Mouse (Mus musculus) myocyte (in vitro differentiated cells): ENCODE data around the gene Msi2. TPM values are rescaled to one million over a fixed set of nuclear protein-coding genes. Genes with fewer than 3 reads are reported as not detected.
A peak's percentile ranks its signal among the peaks of the same experiment; 100 is the strongest.

Experiments used
- H3K27me3 ChIP-seq: one replicate; pipeline ENCODE4 v1.6.1; 2011; ENCODE audit not compliant: control insufficient read depth, insufficient read depth, insufficient read length
- H3K36me3 ChIP-seq: one replicate; pipeline ENCODE4 v1.6.1; 2011; ENCODE audit not compliant: control insufficient read depth, insufficient read depth
- H3K4me2 ChIP-seq: one replicate; pipeline ENCODE4 v1.6.1; 2011; ENCODE audit warnings: low read depth, control low read depth
- H3K4me3 ChIP-seq: one replicate; pipeline ENCODE4 v1.5.1; 2011; ENCODE audit warnings: mild to moderate bottlenecking, control low read depth, moderate library complexity
- H3K79me2 ChIP-seq: one replicate; pipeline ENCODE4 v1.6.1; 2011; ENCODE audit not compliant: control insufficient read depth, insufficient read depth
- H3ac ChIP-seq: one replicate; pipeline ENCODE4 v1.6.1; 2011; ENCODE audit not compliant: control insufficient read depth, insufficient read length
- CEBPB ChIP-seq: IDR thresholded peaks from 2 replicates; pipeline ENCODE4 v1.6.1; 2011; ENCODE audit warnings: mild to moderate bottlenecking, moderate library complexity; ENCODE audit not compliant: poor library complexity, insufficient read depth, severe bottlenecking
- E2F4 ChIP-seq: IDR thresholded peaks from one replicate; pipeline ENCODE4 v1.6.1; 2011; ENCODE audit warnings: mild to moderate bottlenecking, control low read depth, moderate library complexity; ENCODE audit not compliant: insufficient read depth
- MAX ChIP-seq: IDR thresholded peaks from one replicate; pipeline ENCODE4 v1.6.1; 2011; ENCODE audit warnings: low read depth, mild to moderate bottlenecking, control low read depth
- MYOD1 ChIP-seq, 3 experiments: IDR thresholded peaks; one replicate each; pipeline ENCODE4 v1.6.1; 2011; ENCODE audit warnings: control low read depth in 2 of 3, low read depth in 2 of 3, mild to moderate bottlenecking in 2 of 3, moderate library complexity in 1 of 3; ENCODE audit not compliant: insufficient read length in 2 of 3, control insufficient read depth in 1 of 3
- MYOG ChIP-seq, 3 experiments: IDR thresholded peaks; one replicate each; pipeline ENCODE4 v1.6.1; 2011; ENCODE audit warnings: control low read depth in 2 of 3, low read depth in 2 of 3, mild to moderate bottlenecking in 2 of 3; ENCODE audit not compliant: insufficient read length in 2 of 3, control insufficient read depth in 1 of 3, insufficient read depth in 1 of 3
- POLR2A ChIP-seq: IDR thresholded peaks from one replicate; pipeline ENCODE4 v1.6.1; 2011; ENCODE audit warnings: low read depth, mild to moderate bottlenecking, control low read depth, moderate library complexity; ENCODE audit not compliant: insufficient read length
- POLR2AphosphoS2 ChIP-seq: IDR thresholded peaks from one replicate; pipeline ENCODE4 v1.6.1; 2011; ENCODE audit warnings: low read depth, control low read depth; ENCODE audit not compliant: insufficient read length
- REST ChIP-seq: IDR thresholded peaks from one replicate; pipeline ENCODE4 v1.6.1; 2011; ENCODE audit warnings: mild to moderate bottlenecking, control low read depth, moderate library complexity; ENCODE audit not compliant: insufficient read depth, insufficient read length
- SRF ChIP-seq: IDR thresholded peaks from one replicate; pipeline ENCODE4 v1.6.1; 2011; ENCODE audit warnings: low read depth; ENCODE audit not compliant: control insufficient read depth, insufficient read length
- TCF12 ChIP-seq: IDR thresholded peaks from one replicate; pipeline ENCODE4 v1.6.1; 2011; ENCODE audit warnings: mild to moderate bottlenecking, control low read depth; ENCODE audit not compliant: poor library complexity, insufficient read depth, severe bottlenecking
- TCF3 ChIP-seq: IDR thresholded peaks from one replicate; pipeline ENCODE4 v1.6.1; 2011; ENCODE audit warnings: low read depth, control low read depth; ENCODE audit not compliant: insufficient read length
- USF1 ChIP-seq: IDR thresholded peaks from one replicate; pipeline ENCODE4 v1.6.1; 2011; ENCODE audit warnings: low read depth, mild to moderate bottlenecking, control low read depth, moderate library complexity
- polyA plus RNA-seq: library from polyadenylated mRNA; unstranded; fragments of >200 nt; fragmentation: generic; extraction: Trizol; gene quantifications from one replicate; pipeline ENCODE4 v1.2.1, GENCODE M21; 2012; ENCODE audit warnings: missing spikeins

Gene Msi2
- polyA plus RNA-seq, 1 experiment = 37.9 TPM

- Histone ChIP-seq H3K36me3 (peaks cover 49% of the 10 kb centered on the region), H3K4me2 (peak overlapping the region; percentile 6), H3ac (no peak overlapping the region), H3K27me3 (no peaks in the 10 kb centered on the region), H3K4me3 (no peak overlapping the region), H3K79me2 (peaks cover 32% of the 10 kb centered on the region)
- TF ChIP-seq MYOG (IDR thresholded peaks at IDR 0.05; ENCODE audit: control insufficient read depth in 1 of 3, insufficient read depth in 1 of 3, insufficient read length in 2 of 3, low read depth in 2 of 3) (peak; percentile 18 to 68 (median 60)), POLR2A (no peak), MAX (no peak), TCF12 (peak; percentile 31), USF1 (no peak), POLR2AphosphoS2 (no peak), CEBPB (no peak), SRF (no peak), MYOD1 (IDR thresholded peaks at IDR 0.05; ENCODE audit: control insufficient read depth in 1 of 3, insufficient read length in 2 of 3, low read depth in 2 of 3) (peak in 2 of 3 experiments; percentile 22 to 71), E2F4 (no peak), REST (no peak), TCF3 (no peak)
Observed at GRCm38 (mm10) chr11:88704688-88705087, 13.6 kb downstream of the Msi2 start.

DNA sequence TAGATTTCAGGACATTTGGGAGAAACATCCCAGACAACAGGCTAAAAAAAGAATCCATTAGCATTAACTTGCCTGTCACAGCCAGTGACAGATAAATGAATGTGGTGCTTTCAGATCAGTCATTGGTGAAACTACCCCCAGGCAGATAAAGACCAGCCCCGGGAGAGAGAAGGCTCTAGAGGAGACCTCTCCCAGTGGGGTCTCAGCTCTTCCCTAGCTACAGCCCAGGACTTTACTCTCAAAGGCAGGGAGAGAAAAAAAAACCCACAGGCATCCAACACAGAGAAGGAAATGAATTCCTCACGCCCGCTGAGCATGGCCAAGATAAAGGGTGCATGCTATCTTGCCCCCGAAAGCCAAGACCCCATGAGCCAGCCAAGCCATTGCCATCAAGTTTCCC is 15.1 kb downstream of the Msi2 start:
- Histone ChIP-seq H3ac (no peak overlapping the region), H3K4me3 (no peak overlapping the region), H3K79me2 (peaks cover 32% of the 10 kb centered on the region), H3K36me3 (peaks cover 57% of the 10 kb centered on the region), H3K4me2 (no peak overlapping the region), H3K27me3 (no peaks in the 10 kb centered on the region)
- no peak for TF ChIP-seq CEBPB
- TF ChIP-seq REST = no peak
- TF ChIP-seq USF1 = no peak
- TF ChIP-seq POLR2A = no peak
- no peak for TF ChIP-seq POLR2AphosphoS2
- no peak for TF ChIP-seq TCF3
- no peak for TF ChIP-seq MYOG (IDR thresholded peaks at IDR 0.05; ENCODE audit: control insufficient read depth in 1 of 3, insufficient read depth in 1 of 3, insufficient read length in 2 of 3, low read depth in 2 of 3)
- no peak for TF ChIP-seq TCF12
- no peak for TF ChIP-seq E2F4
- TF ChIP-seq MAX = no peak
- TF ChIP-seq SRF = no peak
- no peak for TF ChIP-seq MYOD1 (IDR thresholded peaks at IDR 0.05; ENCODE audit: control insufficient read depth in 1 of 3, insufficient read length in 2 of 3, low read depth in 2 of 3)

- peaks cover 59% of the 10 kb centered on the region for H3K36me3 ChIP-seq
- H3K27me3 ChIP-seq = no peaks in the 10 kb centered on the region
- H3ac ChIP-seq = no peak overlapping the region
- TF ChIP-seq TCF12 = no peak
- TF ChIP-seq CEBPB = no peak
- no peak for TF ChIP-seq MYOD1 (IDR thresholded peaks at IDR 0.05; ENCODE audit: control insufficient read depth in 1 of 3, insufficient read length in 2 of 3, low read depth in 2 of 3)
- H3K79me2 ChIP-seq = peaks cover 31% of the 10 kb centered on the region
- H3K4me3 ChIP-seq = no peak overlapping the region
- no peak overlapping the region for H3K4me2 ChIP-seq
Observed at GRCm38 (mm10) chr11:88701976-88702659, 16.2 kb downstream of the Msi2 start.

DNA sequence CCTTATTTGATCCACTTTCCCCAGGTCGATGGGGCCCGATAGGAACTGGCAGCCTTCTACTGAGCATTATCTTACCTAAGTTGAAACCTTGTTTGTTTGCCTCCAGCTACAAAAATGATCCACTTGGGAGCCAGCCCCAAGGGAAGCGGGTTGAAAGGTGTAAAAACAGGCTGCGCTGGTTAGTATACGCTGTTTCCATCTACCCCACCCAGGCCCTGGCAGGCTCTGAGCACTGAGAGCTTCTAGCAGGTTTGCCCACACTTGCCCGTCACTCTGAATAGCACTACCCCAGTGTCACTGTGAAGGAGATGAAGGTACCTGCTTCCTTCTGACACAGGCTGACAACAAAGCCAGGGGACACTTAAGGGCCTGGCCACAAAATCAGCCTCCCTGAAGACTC is 17.3 kb downstream of the Msi2 start:
- no peak overlapping the region for H3ac ChIP-seq
- TF ChIP-seq MYOD1 (IDR thresholded peaks at IDR 0.05; ENCODE audit: control insufficient read depth in 1 of 3, insufficient read length in 2 of 3, low read depth in 2 of 3) = no peak
- TF ChIP-seq POLR2AphosphoS2 = peak; percentile 6
- H3K4me3 ChIP-seq = no peak overlapping the region
- H3K79me2 ChIP-seq = peaks cover 28% of the 10 kb centered on the region
- H3K36me3 ChIP-seq = peaks cover 50% of the 10 kb centered on the region
- no peak overlapping the region for H3K4me2 ChIP-seq
- H3K27me3 ChIP-seq = no peaks in the 10 kb centered on the region

DNA sequence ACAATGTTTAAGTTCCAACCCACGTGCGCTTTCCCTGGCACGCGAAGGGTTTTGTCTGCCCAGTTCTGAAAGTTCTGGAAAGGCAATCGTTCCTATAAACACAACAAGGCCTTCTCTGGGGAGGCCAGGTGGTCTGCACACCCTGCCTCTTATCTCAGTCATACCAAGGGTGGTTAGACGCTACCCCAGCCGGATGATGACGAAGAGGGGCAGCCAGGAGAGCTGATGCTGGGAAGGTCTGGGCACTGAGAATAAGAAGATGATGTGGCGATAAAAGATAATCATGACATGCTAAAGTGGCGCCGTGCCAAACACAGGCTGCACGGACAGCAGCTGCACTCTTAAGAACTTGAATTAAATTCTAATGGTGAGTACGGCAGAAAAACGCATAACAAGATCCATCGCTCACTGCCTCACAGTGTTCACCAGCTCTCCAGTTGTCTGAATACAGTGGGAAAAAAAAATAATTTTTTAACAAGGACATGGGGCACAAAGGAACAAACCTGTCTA is 18.1 kb downstream of the Msi2 start:
- Histone ChIP-seq H3K4me2 (no peak overlapping the region), H3ac (no peak overlapping the region), H3K79me2 (peaks cover 28% of the 10 kb centered on the region), H3K36me3 (peaks cover 45% of the 10 kb centered on the region), H3K27me3 (no peaks in the 10 kb centered on the region), H3K4me3 (no peak overlapping the region)
- TF ChIP-seq MYOD1 (IDR thresholded peaks at IDR 0.05; ENCODE audit: control insufficient read depth in 1 of 3, insufficient read length in 2 of 3, low read depth in 2 of 3) (no peak), REST (no peak), POLR2A (no peak), SRF (no peak), MYOG (IDR thresholded peaks at IDR 0.05; ENCODE audit: control insufficient read depth in 1 of 3, insufficient read depth in 1 of 3, insufficient read length in 2 of 3, low read depth in 2 of 3) (no peak), CEBPB (no peak), E2F4 (no peak), TCF12 (no peak), USF1 (no peak), POLR2AphosphoS2 (no peak), MAX (no peak), TCF3 (no peak)
